Mouse (Mus musculus) right cerebral cortex, adult 2 months (tissue): ENCODE results near the gene Ephb1.

Source experiments
- DNase-seq, 2 experiments: peaks; one replicate each; pipeline ENCODE4 v3.0.0; 2021 to 2022; ENCODE audit warnings: low spot score in 2 of 2

Gene Ephb1

GRCm38 (mm10) chr9:101915082-101915481 is 439.4 kb downstream of the Ephb1 start:
- DNase-seq = no peak

GRCm38 (mm10) chr9:101911176-101911866 is 443.2 kb downstream of the Ephb1 start:
- peak in 1 of 2 experiments; percentile 5 for DNase-seq

GRCm38 (mm10) chr9:101909491-101909890 is 445.0 kb downstream of the Ephb1 start:
- no peak for DNase-seq

GRCm38 (mm10) chr9:101908849-101909248 is 445.6 kb downstream of the Ephb1 start:
- DNase-seq = no peak

- DNase-seq = no peak
Observed at GRCm38 (mm10) chr9:101907747-101908255, 446.7 kb downstream of the Ephb1 start.

GRCm38 (mm10) chr9:101903406-101903805 is 451.1 kb downstream of the Ephb1 start:
- no peak for DNase-seq

GRCm38 (mm10) chr9:101897851-101898250 is 456.6 kb downstream of the Ephb1 start:
- no peak for DNase-seq

GRCm38 (mm10) chr9:101883295-101883694 is 471.2 kb downstream of the Ephb1 start:
- DNase-seq = no peak

GRCm38 (mm10) chr9:101877109-101877987 is 477.1 kb downstream of the Ephb1 start:
- DNase-seq = no peak

GRCm38 (mm10) chr9:101875306-101875705 is 479.2 kb downstream of the Ephb1 start:
- no peak for DNase-seq
